Mouse (Mus musculus) heart, postnatal 0 days (tissue): Measurements from ENCODE around the gene Fmo6. TPM values are rescaled to one million over a fixed set of nuclear protein-coding genes. Genes with fewer than 3 reads are reported as not detected.

Experiments used
- ATAC-seq: fragments of 200-750 bp; cut with Nextera tagmentation; 2 replicates; pipeline ENCODE4 v1.8.0; 2017; ENCODE audit warnings: low read depth, moderate number of reproducible peaks, moderate library complexity; ENCODE audit not compliant: insufficient read depth
- DNase-seq: peaks from one replicate; pipeline ENCODE4 v3.0.0-alpha.2; 2016; ENCODE audit warnings: low spot score
- H3K27ac ChIP-seq: fragments of 300-500 bp; sonication (generic); 2 replicates; pipeline ENCODE4 v1.5.1; 2014; ENCODE audit warnings: low read depth, mild to moderate bottlenecking
- H3K27me3 ChIP-seq: fragments of 300-500 bp; sonication (generic); 2 replicates; pipeline ENCODE4 v1.6.1; 2014; ENCODE audit warnings: low read length, mixed read lengths; ENCODE audit not compliant: control insufficient read depth, insufficient read depth
- H3K36me3 ChIP-seq: fragments of 300-500 bp; sonication (generic); replicated peaks from 2 replicates; pipeline ENCODE4 v1.6.1; 2014; ENCODE audit warnings: low read length, mixed read lengths; ENCODE audit not compliant: control insufficient read depth, insufficient read depth
- H3K4me1 ChIP-seq: fragments of 300-500 bp; sonication (generic); 2 replicates; pipeline ENCODE4 v1.6.1; 2014; ENCODE audit warnings: antibody characterized with exemption; ENCODE audit not compliant: control insufficient read depth, insufficient read depth
- H3K4me2 ChIP-seq: fragments of 300-500 bp; sonication (generic); 2 replicates; pipeline ENCODE4 v1.6.1; 2014; ENCODE audit warnings: low read depth, mild to moderate bottlenecking, low read length, moderate library complexity
- H3K4me3 ChIP-seq: fragments of 300-500 bp; sonication (generic); 2 replicates; pipeline ENCODE4 v1.5.1; 2014; ENCODE audit warnings: low read depth, low read length
- H3K9ac ChIP-seq: fragments of 300-500 bp; sonication (generic); replicated peaks from 2 replicates; pipeline ENCODE4 v1.6.1; 2014; ENCODE audit warnings: low read depth, low read length, mixed read lengths
- H3K9me3 ChIP-seq: fragments of 300-500 bp; sonication (generic); replicated peaks from 2 replicates; pipeline ENCODE4 v1.6.1; 2016; ENCODE audit warnings: low read length; ENCODE audit not compliant: control insufficient read depth
- CTCF ChIP-seq: IDR thresholded peaks from 2 replicates; pipeline ENCODE4 v1.5.1; 2016; ENCODE audit warnings: antibody characterized with exemption, control low read depth, low read depth
- EP300 ChIP-seq: IDR thresholded peaks from 2 replicates; pipeline ENCODE4 v1.6.1; 2016; ENCODE audit warnings: antibody characterized with exemption, low read depth
- WGBS: fragments of 180-500 bp; shearing (Covaris S2); extraction: QIAGEN DNeasy Blood & Tissue Kit; methylation state at CpG from one replicate; pipeline ENCODE4 v1.1.7; 2014; 5-methylcytosine and 5-hydroxymethylcytosine counted together
- polyA plus RNA-seq: library from polyadenylated mRNA; unstranded; fragments of >200 nt; fragmentation: Nextera tagmentation; extraction: Ambion mirVana; gene quantifications from 2 replicates; pipeline ENCODE4 v1.2.1, GENCODE M21; 2015
- total RNA-seq: library from RNA; depleted of rRNA; stranded (reverse); fragments of >200 nt; gene quantifications from 2 replicates; pipeline ENCODE4 v1.2.3, GENCODE M21; 2014; ENCODE audit warnings: low replicate concordance

Gene Fmo6
- total and polyA plus RNA-seq, 2 experiments from 2014 or later: not detected

DNA sequence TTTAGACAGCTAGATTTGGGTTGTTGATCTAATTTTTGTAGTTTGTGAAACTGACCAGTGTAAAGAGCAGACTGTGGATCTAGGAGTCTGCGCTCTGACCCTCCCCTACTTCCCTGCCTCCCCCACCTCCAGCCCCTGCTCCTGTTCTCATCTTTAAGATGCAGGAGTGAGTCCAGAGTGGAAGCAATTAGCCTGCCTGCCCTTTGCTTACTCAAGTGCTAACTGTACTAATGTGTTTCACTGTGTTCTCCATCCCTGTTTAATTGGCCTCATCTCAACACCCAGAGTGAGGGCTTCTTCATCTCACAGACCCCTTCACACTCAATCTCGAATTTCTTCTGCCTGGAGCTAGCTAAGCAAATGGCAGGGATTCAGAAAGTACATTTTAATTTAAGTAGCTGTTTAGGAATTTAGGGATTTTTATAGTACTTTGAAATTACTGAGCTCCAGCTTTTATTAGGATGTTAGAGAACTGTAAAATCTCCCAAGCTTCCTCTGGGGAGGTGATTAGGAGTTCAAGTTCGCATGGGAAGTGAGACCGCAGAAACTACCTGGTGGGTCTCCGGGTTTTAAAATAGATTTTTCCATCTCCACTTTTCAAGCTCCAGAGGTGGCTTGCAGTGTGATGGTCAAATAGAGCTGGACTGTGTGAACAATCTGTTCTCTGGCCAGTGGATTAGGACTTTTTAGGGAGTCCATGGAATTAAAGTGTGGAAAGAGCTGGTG, 818 bp upstream of the Fmo6 start:
- H3K4me3 ChIP-seq: no peak overlapping the region
- no peak overlapping the region for H3K4me2 ChIP-seq
- WGBS: 69% methylated on average over 5 of the region's 5 CpGs
- no peaks in the 10 kb centered on the region for H3K27me3 ChIP-seq
- H3K4me1 ChIP-seq: no peaks in the 10 kb centered on the region
- no peak for TF ChIP-seq CTCF
- TF ChIP-seq EP300: no peak
- DNase-seq: no peak
- 0 out of 2 replicates have a peak, but pooled peaks have one; percentile 17 for ATAC-seq
- no peaks in the 10 kb centered on the region for H3K9me3 ChIP-seq
- no peak overlapping the region for H3K9ac ChIP-seq
- no peak overlapping the region for H3K27ac ChIP-seq
- no peaks in the 10 kb centered on the region for H3K36me3 ChIP-seq

DNA sequence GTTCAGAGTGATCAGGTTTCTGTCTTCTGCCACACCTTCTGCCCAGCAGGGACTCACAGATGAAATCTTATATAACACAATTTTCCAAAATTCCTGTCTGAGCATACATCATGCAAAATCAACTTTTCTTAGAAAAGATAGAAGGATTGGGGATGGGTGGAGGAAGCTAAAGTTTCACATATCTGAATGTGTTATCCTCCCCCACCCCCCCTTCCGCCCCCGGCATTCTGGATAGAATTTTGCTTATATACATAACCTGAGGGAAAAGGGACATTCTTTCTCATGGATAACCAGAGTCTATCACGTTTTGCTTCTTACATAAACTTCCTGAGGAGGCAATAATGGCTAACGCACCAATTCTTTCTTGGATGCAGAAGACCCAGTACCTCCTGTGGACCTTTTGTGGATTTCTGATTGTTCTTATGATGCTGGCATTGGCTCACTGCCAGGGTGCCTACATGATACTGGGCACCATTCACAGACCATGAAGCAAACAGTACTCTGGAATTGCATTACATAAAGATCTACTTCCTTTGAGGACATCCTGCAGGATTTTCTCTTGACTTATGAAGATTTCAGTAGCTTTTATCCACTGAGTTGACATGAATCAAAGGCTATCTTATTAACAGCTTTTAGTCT, 2.8 kb downstream of the Fmo6 start:
- Histone ChIP-seq H3K27me3 (no peaks in the 10 kb centered on the region), H3K4me1 (no peaks in the 10 kb centered on the region), H3K4me2 (no peak overlapping the region), H3K36me3 (no peaks in the 10 kb centered on the region), H3K27ac (no peak overlapping the region), H3K4me3 (no peak overlapping the region), H3K9ac (no peak overlapping the region), H3K9me3 (no peaks in the 10 kb centered on the region)
- ATAC-seq (no peak), DNase-seq (no peak)
- TF ChIP-seq EP300 (no peak), CTCF (no peak)
- WGBS: 70% methylated on average over 4 of the region's 4 CpGs

DNA sequence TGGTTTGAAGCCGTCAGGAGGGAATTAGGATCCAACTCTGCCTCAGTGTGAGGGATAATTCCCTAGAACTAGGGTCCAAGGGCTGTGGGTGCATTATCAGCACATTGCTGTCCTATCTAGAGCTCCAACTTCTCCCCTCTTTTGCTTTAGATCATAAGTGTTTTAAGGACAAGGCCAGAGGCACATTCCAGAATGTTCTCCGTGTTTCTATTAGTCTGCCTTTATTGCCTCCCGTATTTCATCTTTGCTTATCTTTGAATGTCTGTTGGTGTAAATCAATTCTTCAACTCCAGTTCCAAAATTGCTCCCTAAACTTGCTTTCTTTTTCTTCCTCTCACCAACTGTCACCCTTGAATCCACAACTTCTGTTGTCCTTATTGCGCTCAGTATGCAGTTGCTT, 4.9 kb downstream of the Fmo6 start:
- no peaks in the 10 kb centered on the region for H3K4me1 ChIP-seq
- WGBS: 73% methylated on average over 4 of the region's 4 CpGs
- no peak overlapping the region for H3K4me3 ChIP-seq
- H3K9ac ChIP-seq: no peak overlapping the region
- no peaks in the 10 kb centered on the region for H3K9me3 ChIP-seq
- ATAC-seq (no peak), DNase-seq (no peak)
- H3K27ac ChIP-seq: no peak overlapping the region
- H3K27me3 ChIP-seq: no peaks in the 10 kb centered on the region
- H3K36me3 ChIP-seq: no peaks in the 10 kb centered on the region
- no peak for TF ChIP-seq EP300
- no peak for TF ChIP-seq CTCF
- no peak overlapping the region for H3K4me2 ChIP-seq

DNA sequence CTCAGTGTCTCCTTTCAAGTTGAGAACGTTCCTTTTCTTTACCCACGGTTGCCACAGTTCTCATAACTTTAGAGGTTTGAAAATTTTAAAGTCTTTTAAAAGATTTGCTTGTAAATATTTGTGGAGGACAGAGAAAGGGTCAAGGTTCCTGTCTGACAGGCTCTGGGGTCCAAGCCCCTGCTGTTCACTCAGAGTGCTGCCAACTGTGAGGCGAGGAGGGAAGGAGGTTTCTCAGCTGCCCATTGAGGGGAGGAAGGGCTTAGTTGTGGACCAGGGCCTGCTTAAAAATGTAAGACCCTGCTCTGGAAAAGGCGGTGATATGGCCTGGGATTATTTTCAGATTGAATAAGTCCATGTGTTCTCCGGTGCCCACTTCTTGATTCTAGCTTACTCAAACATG, 5.4 kb downstream of the Fmo6 start:
- no peak for DNase-seq

DNA sequence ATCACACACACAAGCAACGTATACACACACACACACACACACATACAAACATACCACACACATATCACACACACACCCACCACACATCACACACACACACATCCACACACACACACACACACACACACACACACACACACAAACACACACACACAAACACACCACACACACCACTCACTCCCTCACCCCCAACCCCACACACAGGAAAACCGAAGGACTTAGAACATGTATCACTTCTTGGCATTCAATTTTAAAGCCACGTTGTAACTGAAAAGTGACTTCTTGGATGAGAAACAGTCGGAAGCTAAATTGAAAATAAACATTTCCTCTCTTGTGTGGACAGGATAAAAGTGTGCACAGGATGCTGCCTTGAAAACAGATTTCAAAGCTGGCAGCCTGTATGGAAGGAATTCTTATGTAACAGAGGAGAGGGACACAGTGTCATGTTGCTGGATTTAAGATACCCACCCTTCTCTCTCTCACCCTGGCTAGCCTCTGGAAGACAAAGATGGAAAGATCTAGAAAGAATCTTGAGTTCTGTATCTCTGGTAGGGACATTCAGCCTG, 5.9 kb downstream of the Fmo6 start:
- DNase-seq (peak; percentile 57), ATAC-seq (0 out of 2 replicates have a peak, but pooled peaks have one; percentile 17)
- H3K36me3 ChIP-seq: no peaks in the 10 kb centered on the region
- no peak overlapping the region for H3K4me2 ChIP-seq
- TF ChIP-seq EP300 (no peak), CTCF (no peak)
- no peak overlapping the region for H3K4me3 ChIP-seq
- H3K27me3 ChIP-seq: no peaks in the 10 kb centered on the region
- 56% methylated on average over 4 of the region's 4 CpGs for WGBS
- no peaks in the 10 kb centered on the region for H3K9me3 ChIP-seq
- H3K4me1 ChIP-seq: no peaks in the 10 kb centered on the region
- H3K9ac ChIP-seq: no peak overlapping the region
- H3K27ac ChIP-seq: peak overlapping the region; percentile 46; the same call in 1 of the 2 replicates

More for the DNA sequence above, 5.4 kb downstream of the Fmo6 start:
- Histone ChIP-seq H3K9ac (no peak overlapping the region), H3K4me1 (no peaks in the 10 kb centered on the region), H3K27me3 (no peaks in the 10 kb centered on the region), H3K4me2 (no peak overlapping the region), H3K9me3 (no peaks in the 10 kb centered on the region), H3K27ac (peak overlapping the region; percentile 46), H3K4me3 (no peak overlapping the region), H3K36me3 (no peaks in the 10 kb centered on the region)
- TF ChIP-seq CTCF (no peak), EP300 (no peak)
- ATAC-seq: no peak
- 71% methylated on average over 5 of the region's 5 CpGs for WGBS
